Mouse (Mus musculus): ENCODE measurements around the gene Dnah7a. TPM values are rescaled to one million over a fixed set of nuclear protein-coding genes. Genes with fewer than 3 reads are reported as not detected.
A peak's percentile ranks its signal among the peaks of the same experiment; 100 is the strongest.

Dnah7a gene
- polyA plus RNA-seq, 1 experiment = not detected

- TF ChIP-seq MAX (IDR thresholded peaks at IDR 0.05) (peak; percentile 66), CTCF (IDR thresholded peaks at IDR 0.05; ENCODE audit: control insufficient read depth, insufficient read depth, insufficient read length) (no peak), MYOG (IDR thresholded peaks at IDR 0.05; ENCODE audit: control insufficient read depth, extremely low read depth, insufficient read length) (no peak)
- H3K79me3 ChIP-seq (ENCODE audit: low read depth) = no peaks in the 10 kb centered on the region
- peak within 1 kb of the TSS; percentile 48 for H3K4me3 ChIP-seq (ENCODE audit: insufficient read depth, poor library complexity, severe bottlenecking)
- H3K27me3 ChIP-seq (ENCODE audit: control insufficient read depth, insufficient read depth, insufficient read length) = no peaks in the 10 kb centered on the region
- peaks cover 19% of the 10 kb centered on the region for H3K36me3 ChIP-seq (ENCODE audit: control insufficient read depth, insufficient read depth)
- H3ac ChIP-seq (ENCODE audit: control insufficient read depth, insufficient read length, low read depth) = peak within 1 kb of the TSS; percentile 86
- peaks cover 19% of the 10 kb centered on the region for H3K79me2 ChIP-seq (ENCODE audit: control insufficient read depth, insufficient read depth)
These were observed 354.0 kb downstream of the Dnah7a start, which contains the start of the genes Asdurf, Gm28551 and Asnsd1 for GRCm38 (mm10) chr1:53352327-53353261. Gene Asdurf (minus strand): TSS chr1:53352619. Gene Gm28551 (minus strand): TSS chr1:53352667. Gene Asnsd1 (minus strand): TSS chr1:53352752.

Small RNAs within 50 kb of the gene (microRNA-seq; reads per million reads assigned to microRNA genes)
- gene Gm25240 (ENCODE audit: borderline microRNAs expressed) = not detected

Other genes starting within 250 kb of the Dnah7a start
- gene Stk17b, start 78.4 kb upstream of the Dnah7a start, polyA plus RNA-seq (2012; fragmentation: generic; extraction: Trizol) = 7.3 TPM